Mouse (Mus musculus) CH12.LX (cell line): ENCODE data around the gene Ptprcap. TPM values are rescaled to one million over a fixed set of nuclear protein-coding genes. Genes with fewer than 3 reads are reported as not detected.
A peak's percentile ranks its signal among the peaks of the same experiment; 100 is the strongest.

Experiments used
- DNase-seq: peaks from one replicate; pipeline ENCODE4 v3.0.0-alpha.2; 2013; ENCODE audit errors: extremely low read depth
- H3K27ac ChIP-seq: 2 replicates; pipeline ENCODE4 v1.5.1; 2012; ENCODE audit warnings: low read depth, mild to moderate bottlenecking, control low read depth, moderate library complexity; ENCODE audit not compliant: insufficient read depth
- H3K27me3 ChIP-seq: replicated peaks from 2 replicates; pipeline ENCODE3; 2012; ENCODE audit warnings: inconsistent platforms
- H3K36me3 ChIP-seq, 2 experiments: replicated peaks in 1 of 2; 2 replicates each; pipeline versions ENCODE3 to v1.6.1; 2012; ENCODE audit warnings: inconsistent platforms in 1 of 2, low read length in 1 of 2, mild to moderate bottlenecking in 1 of 2, mixed read lengths in 1 of 2, moderate library complexity in 1 of 2; ENCODE audit not compliant: control insufficient read depth in 1 of 2, insufficient read depth in 1 of 2
- H3K4me1 ChIP-seq, 2 experiments: 2 replicates each; pipeline ENCODE4 v1.6.1; 2012; ENCODE audit warnings: inconsistent platforms in 1 of 2, moderate library complexity in 1 of 2; ENCODE audit not compliant: insufficient read depth in 2 of 2, control insufficient read depth in 1 of 2
- H3K4me2 ChIP-seq: 2 replicates; pipeline ENCODE4 v1.6.1; 2012; ENCODE audit warnings: low read depth, mild to moderate bottlenecking, control low read depth; ENCODE audit not compliant: poor library complexity, insufficient read depth, severe bottlenecking
- H3K4me3 ChIP-seq, 3 experiments: fragments of 150-350 bp in 1 of 3; sonication (generic) in 1 of 3; replicated peaks in 1 of 3; 2 replicates each; pipeline versions ENCODE3 to v1.5.1; 2011 to 2012; ENCODE audit warnings: low read depth in 2 of 3, low read length in 2 of 3, mild to moderate bottlenecking in 2 of 3, moderate library complexity in 2 of 3, control low read depth in 1 of 3, improper control_type of control experiment in 1 of 3, inconsistent platforms in 1 of 3, mixed read lengths in 1 of 3; ENCODE audit not compliant: poor library complexity in 1 of 3
- H3K79me2 ChIP-seq: replicated peaks from 2 replicates; pipeline ENCODE4 v1.6.1; 2012; ENCODE audit warnings: mild to moderate bottlenecking, moderate library complexity; ENCODE audit not compliant: control insufficient read depth, poor library complexity, insufficient read depth, severe bottlenecking; ENCODE audit errors: extremely low read depth
- H3K9ac ChIP-seq: 2 replicates; pipeline ENCODE4 v1.6.1; 2012; ENCODE audit warnings: low read depth, mild to moderate bottlenecking, control low read depth, moderate library complexity; ENCODE audit not compliant: insufficient read depth
- H3K9me3 ChIP-seq: replicated peaks from 2 replicates; pipeline ENCODE3; 2012; ENCODE audit warnings: low read length, inconsistent platforms, mixed read lengths
- BHLHE40 ChIP-seq: IDR thresholded peaks from 2 replicates; pipeline ENCODE4 v1.6.1; 2011; ENCODE audit warnings: mild to moderate bottlenecking, low read depth, low read length, improper control_type of control experiment
- CHD2 ChIP-seq: IDR thresholded peaks from 2 replicates; pipeline ENCODE4 v1.6.1; 2011; ENCODE audit warnings: low read length, improper control_type of control experiment
- CTCF ChIP-seq, 2 experiments: IDR thresholded peaks in 1 of 2; conservative IDR thresholded peaks in 1 of 2; 2 replicates each; pipeline ENCODE4 v1.5.1; 2011 to 2012; ENCODE audit warnings: low read depth in 2 of 2, low read length in 2 of 2, improper control_type of control experiment in 1 of 2, inconsistent platforms in 1 of 2, mild to moderate bottlenecking in 1 of 2, moderate library complexity in 1 of 2
- ELF1 ChIP-seq: IDR thresholded peaks from 2 replicates; pipeline ENCODE4 v1.6.1; 2014; ENCODE audit warnings: low read depth, mild to moderate bottlenecking, inconsistent platforms, low read length, improper control_type of control experiment
- EP300 ChIP-seq: IDR thresholded peaks from 2 replicates; pipeline ENCODE4 v1.6.1; 2011; ENCODE audit warnings: low read length, improper control_type of control experiment
- ETS1 ChIP-seq: conservative IDR thresholded peaks from 2 replicates; pipeline ENCODE4 v1.6.1; 2012; ENCODE audit warnings: low read depth, mild to moderate bottlenecking, inconsistent platforms, low read length, improper control_type of control experiment, moderate library complexity
- GABPA ChIP-seq: IDR thresholded peaks from 2 replicates; pipeline ENCODE4 v1.6.1; 2012; ENCODE audit warnings: low read depth, low read length, improper control_type of control experiment, inconsistent platforms; ENCODE audit not compliant: insufficient replicate concordance
- HCFC1 ChIP-seq: IDR thresholded peaks from 2 replicates; pipeline ENCODE4 v1.6.1; 2012; ENCODE audit warnings: low read depth, mild to moderate bottlenecking, inconsistent platforms, low read length, improper control_type of control experiment
- IRF4 ChIP-seq: IDR thresholded peaks from 2 replicates; pipeline ENCODE4 v1.6.1; 2014; ENCODE audit warnings: low read depth, mild to moderate bottlenecking, inconsistent platforms, low read length, improper control_type of control experiment
- JUN ChIP-seq: IDR thresholded peaks from 2 replicates; pipeline ENCODE4 v1.6.1; 2011; ENCODE audit warnings: low read depth, mild to moderate bottlenecking, low read length, improper control_type of control experiment, moderate library complexity; ENCODE audit not compliant: insufficient read depth
- MAFK ChIP-seq: IDR thresholded peaks from 2 replicates; pipeline ENCODE4 v1.6.1; 2011; ENCODE audit warnings: low read length, improper control_type of control experiment; ENCODE audit not compliant: insufficient replicate concordance
- MEF2A ChIP-seq: IDR thresholded peaks from 2 replicates; pipeline ENCODE4 v1.6.1; 2014; ENCODE audit warnings: low read depth, mild to moderate bottlenecking, inconsistent platforms, low read length, improper control_type of control experiment, borderline replicate concordance
- MXI1 ChIP-seq: IDR thresholded peaks from 2 replicates; pipeline ENCODE4 v1.6.1; 2011; ENCODE audit warnings: mild to moderate bottlenecking, low read depth, low read length, improper control_type of control experiment
- RAD21 ChIP-seq: IDR thresholded peaks from 2 replicates; pipeline ENCODE4 v1.6.1; 2011; ENCODE audit warnings: low read depth, mild to moderate bottlenecking, low read length, improper control_type of control experiment, moderate library complexity
- RCOR1 ChIP-seq: conservative IDR thresholded peaks from 2 replicates; pipeline ENCODE4 v1.6.1; 2012; ENCODE audit warnings: low read depth, mild to moderate bottlenecking, inconsistent platforms, low read length, improper control_type of control experiment
- SMC3 ChIP-seq: IDR thresholded peaks from 2 replicates; pipeline ENCODE4 v1.6.1; 2011; ENCODE audit warnings: low read depth, low read length, improper control_type of control experiment
- TBP ChIP-seq: conservative IDR thresholded peaks from 2 replicates; pipeline ENCODE4 v1.6.1; 2011; ENCODE audit warnings: low read depth, low read length, improper control_type of control experiment
- TCF12 ChIP-seq: IDR thresholded peaks from 2 replicates; pipeline ENCODE4 v1.6.1; 2014; ENCODE audit warnings: low read depth, mild to moderate bottlenecking, inconsistent platforms, low read length, improper control_type of control experiment
- USF1 ChIP-seq: IDR thresholded peaks from 2 replicates; pipeline ENCODE4 v1.6.1; 2014; ENCODE audit warnings: low read depth, mild to moderate bottlenecking, inconsistent platforms, low read length, improper control_type of control experiment
- USF2 ChIP-seq: conservative IDR thresholded peaks from 2 replicates; pipeline ENCODE4 v1.6.1; 2011; ENCODE audit warnings: low read depth, low read length, improper control_type of control experiment
- ZC3H11A ChIP-seq: IDR thresholded peaks from 2 replicates; pipeline ENCODE4 v1.6.1; 2012; ENCODE audit warnings: low read depth, mild to moderate bottlenecking, inconsistent platforms, low read length, improper control_type of control experiment
- ZKSCAN1 ChIP-seq: IDR thresholded peaks from 2 replicates; pipeline ENCODE4 v1.6.1; 2012; ENCODE audit warnings: low read depth, inconsistent platforms, low read length, improper control_type of control experiment, borderline replicate concordance
- ZMIZ1 ChIP-seq: IDR thresholded peaks from 2 replicates; pipeline ENCODE4 v1.6.1; 2012; ENCODE audit warnings: low read depth, mild to moderate bottlenecking, inconsistent platforms, low read length, improper control_type of control experiment
- ZNF384 ChIP-seq: IDR thresholded peaks from 2 replicates; pipeline ENCODE4 v1.6.1; 2012; ENCODE audit warnings: low read depth, low read length, improper control_type of control experiment, inconsistent platforms
- dilution Hi-C: fragments of 300-500 bp; cut with MboI; formaldehyde crosslinking; loops from 2 replicates; pipeline ENCODE4 v1.14.3; 2020; ENCODE audit warnings: low sequenced_read_pairs; ENCODE audit not compliant: extremely low pct_unique_long_range_greater_than_20kb, extremely low pct_ligation_motif_present
- in situ Hi-C: fragments of 300-500 bp; cut with MboI; formaldehyde crosslinking; loops from 3 replicates; pipeline ENCODE4 v1.14.3; 2019; ENCODE audit warnings: low sequenced_read_pairs, low pct_ligation_motif_present, low pct_unique_long_range_greater_than_20kb, mixed read lengths
- polyA plus RNA-seq: library from polyadenylated mRNA; unstranded; fragments of >175 nt; gene quantifications from 2 replicates; pipeline ENCODE4 v1.2.1, GENCODE M21; 2012; ENCODE audit warnings: low read depth; ENCODE audit not compliant: insufficient read length
- total RNA-seq, 2 experiments: library from RNA; depleted of rRNA; stranded (reverse); fragments of 300-350 nt in 1 of 2; fragments of >200 nt in 1 of 2; gene quantifications; 2 replicates each; pipeline ENCODE4 v1.2.3; 2012 to 2014

Ptprcap gene
- total and polyA plus RNA-seq, 3 experiments: 343 to 447 (median 438) TPM

DNA sequence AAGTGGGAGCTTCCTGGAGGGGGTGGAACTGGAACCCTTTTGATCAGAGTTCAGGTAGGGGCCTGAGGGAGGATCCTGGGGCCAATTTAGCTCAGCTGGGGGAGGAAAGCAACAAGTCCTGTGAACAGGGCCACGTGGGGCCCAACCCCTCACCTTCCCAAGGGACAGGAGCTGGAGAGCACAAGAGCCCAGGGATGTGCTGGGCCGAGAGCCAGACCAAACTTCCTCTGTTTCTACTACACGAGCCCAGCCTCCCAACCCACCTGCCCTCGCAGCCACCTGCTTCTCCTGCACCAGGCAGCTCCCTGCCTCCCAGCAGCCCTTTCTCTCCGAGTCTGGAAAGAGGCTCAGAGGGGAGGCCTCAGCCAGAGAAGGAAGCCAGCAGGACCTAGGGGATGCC lies 43.1 kb downstream of the Ptprcap start:
- dilution Hi-C loops: no loop called here
- H3K4me2 ChIP-seq: no peak overlapping the region

GRCm38 (mm10) chr19:4197180-4197579 lies 43.8 kb downstream of the Ptprcap start:
- DNase-seq: no peak
- no peaks in the 10 kb centered on the region for H3K27me3 ChIP-seq
- H3K27ac ChIP-seq: no peak overlapping the region
- H3K4me1 ChIP-seq: peaks cover 15 to 74% of the 10 kb centered on the region in 2 experiments
- peaks cover 37% of the 10 kb centered on the region for H3K79me2 ChIP-seq
- H3K9me3 ChIP-seq: no peaks in the 10 kb centered on the region
- TF ChIP-seq MAFK (peak; percentile 65; the same call in 1 of the 2 replicates), TCF12 (no peak)
- dilution Hi-C loops (no loop called here), in situ Hi-C loops (no loop called here)
- peaks cover 56 to 76% of the 10 kb centered on the region in 2 experiments for H3K36me3 ChIP-seq
- H3K9ac ChIP-seq: no peak overlapping the region
- no peak overlapping the region for H3K4me3 ChIP-seq
- H3K4me2 ChIP-seq: no peak overlapping the region

More for the DNA sequence above, 43.1 kb downstream of the Ptprcap start:
- in situ Hi-C loops: no loop called here
- Histone ChIP-seq H3K36me3 (peaks cover 56 to 76% of the 10 kb centered on the region in 2 experiments), H3K79me2 (peaks cover 37% of the 10 kb centered on the region), H3K27ac (no peak overlapping the region)
- TF ChIP-seq USF1 (no peak), CHD2 (no peak), RCOR1 (no peak), IRF4 (no peak), MXI1 (peak; percentile 40; the same call in 1 of the 2 replicates)
- TF ChIP-seq, all 38 proteins: peak for 1
- Histone ChIP-seq H3K27me3 (no peaks in the 10 kb centered on the region), H3K4me3 (no peak overlapping the region), H3K9ac (no peak overlapping the region), H3K9me3 (no peaks in the 10 kb centered on the region), H3K4me1 (peaks cover 11 to 68% of the 10 kb centered on the region in 2 experiments)
- DNase-seq: no peak

GRCm38 (mm10) chr19:4201291-4201909 lies 48.0 kb downstream of the Ptprcap start, which contains the start of gene Rad9a:
Gene Rad9a, minus strand, starts transcription at chr19:4201662.
- H3K4me2 ChIP-seq: peak within 1 kb of the TSS; percentile 44
- peaks cover 15 to 59% of the 10 kb centered on the region in 2 experiments for H3K4me1 ChIP-seq
- peak within 1 kb of the TSS; percentile 70 for H3K9ac ChIP-seq
- peaks cover 5% of the 10 kb centered on the region for H3K27me3 ChIP-seq
- no peaks in the 10 kb centered on the region for H3K9me3 ChIP-seq
- H3K36me3 ChIP-seq: peaks cover 26 to 42% of the 10 kb centered on the region in 2 experiments
- DNase-seq: peak; percentile 99
- peak within 1 kb of the TSS; percentile 67 to 82 (median 76) for H3K4me3 ChIP-seq
- H3K27ac ChIP-seq: peak within 1 kb of the TSS; percentile 48
- peaks cover 12% of the 10 kb centered on the region; the same call in 1 of the 2 replicates for H3K79me2 ChIP-seq
- dilution Hi-C loops (no loop called here), in situ Hi-C loops (loop anchor here (5.0 kb wide), 2 partner anchors 36 to 74 kb away; partner anchors contain the start of gene Aip)
- TF ChIP-seq TBP (peak; percentile 84), EP300 (no peak), JUN (no peak), SMC3 (no peak), ZC3H11A (no peak), ETS1 (peak; percentile 49), BHLHE40 (peak; percentile 99), ELF1 (peak; percentile 83), RCOR1 (0 out of 2 replicates have a peak, but pooled peaks have one; percentile 64), ZKSCAN1 (no peak), ZNF384 (no peak), USF2 (peak; percentile 100), HCFC1 (peak; percentile 71), GABPA (no peak), MEF2A (no peak; the same call in 1 of the 2 replicates), RAD21 (no peak), USF1 (peak; percentile 98), CTCF (conservative IDR thresholded peaks at IDR 0.05 in 1 of 2, IDR thresholded peaks at IDR 0.05 in 1 of 2; ENCODE audit: low read depth in 2 of 2, low read length in 2 of 2) (no peak), ZMIZ1 (peak; percentile 80)
